Mouse (Mus musculus) MN1 (cell line): ENCODE measurements around the gene Col4a3bp.

Experiments
- DNase-seq: peaks from one replicate; pipeline ENCODE4 v3.0.0-alpha.2; 2016; ENCODE audit warnings: low spot score

The Col4a3bp gene

GRCm38 (mm10) chr13:96542081-96542889 lies at the start of gene Col4a3bp, which contains the start of gene Polk:
Gene Col4a3bp, plus strand, starts transcription at chr13:96542618.
Gene Polk, minus strand, starts transcription at chr13:96542579.
- peak; percentile 99 for DNase-seq

GRCm38 (mm10) chr13:96496630-96497029 lies 45.8 kb upstream of the Col4a3bp start:
- no peak for DNase-seq

GRCm38 (mm10) chr13:96499891-96500290 lies 42.5 kb upstream of the Col4a3bp start:
- no peak for DNase-seq

- DNase-seq: no peak
Observed at GRCm38 (mm10) chr13:96505661-96506060, 36.8 kb upstream of the Col4a3bp start.

- DNase-seq: no peak
Observed at GRCm38 (mm10) chr13:96506313-96506712, 36.1 kb upstream of the Col4a3bp start.

- DNase-seq: no peak
Observed at GRCm38 (mm10) chr13:96507541-96507940, 34.9 kb upstream of the Col4a3bp start.

- no peak for DNase-seq
Observed at GRCm38 (mm10) chr13:96510635-96511034, 31.8 kb upstream of the Col4a3bp start.

GRCm38 (mm10) chr13:96511262-96511661 lies 31.2 kb upstream of the Col4a3bp start:
- DNase-seq: no peak

GRCm38 (mm10) chr13:96511893-96512292 lies 30.5 kb upstream of the Col4a3bp start:
- DNase-seq: peak; percentile 11

- no peak for DNase-seq
Observed at GRCm38 (mm10) chr13:96514154-96514942, 28.1 kb upstream of the Col4a3bp start.

GRCm38 (mm10) chr13:96516249-96516648 lies 26.2 kb upstream of the Col4a3bp start:
- DNase-seq: no peak

- no peak for DNase-seq
Observed at GRCm38 (mm10) chr13:96517335-96517734, 25.1 kb upstream of the Col4a3bp start.

- no peak for DNase-seq
Observed at GRCm38 (mm10) chr13:96521294-96521693, 21.1 kb upstream of the Col4a3bp start.

- DNase-seq: no peak
Observed at GRCm38 (mm10) chr13:96527022-96527421, 15.4 kb upstream of the Col4a3bp start.

- no peak for DNase-seq
Observed at GRCm38 (mm10) chr13:96527856-96528255, 14.6 kb upstream of the Col4a3bp start.

GRCm38 (mm10) chr13:96528776-96529175 lies 13.6 kb upstream of the Col4a3bp start:
- no peak for DNase-seq

- DNase-seq: no peak
Observed at GRCm38 (mm10) chr13:96529542-96529941, 12.9 kb upstream of the Col4a3bp start.

GRCm38 (mm10) chr13:96530064-96530463 lies 12.4 kb upstream of the Col4a3bp start:
- DNase-seq: no peak

GRCm38 (mm10) chr13:96532176-96532575 lies 10.2 kb upstream of the Col4a3bp start:
- no peak for DNase-seq

- no peak for DNase-seq
Observed at GRCm38 (mm10) chr13:96533742-96534141, 8.7 kb upstream of the Col4a3bp start.

- DNase-seq: no peak
Observed at GRCm38 (mm10) chr13:96536821-96537572, 5.4 kb upstream of the Col4a3bp start.

- no peak for DNase-seq
Observed at GRCm38 (mm10) chr13:96538103-96538502, 4.3 kb upstream of the Col4a3bp start.
